Mouse (Mus musculus): ENCODE measurements at regions not wholly inside any gene's neighbourhood (a gene's known extent, or its start where the extent isn't known, plus 50 kb on each side); places are given as distances from the start of the nearest gene placed in this dataset.

DNA sequence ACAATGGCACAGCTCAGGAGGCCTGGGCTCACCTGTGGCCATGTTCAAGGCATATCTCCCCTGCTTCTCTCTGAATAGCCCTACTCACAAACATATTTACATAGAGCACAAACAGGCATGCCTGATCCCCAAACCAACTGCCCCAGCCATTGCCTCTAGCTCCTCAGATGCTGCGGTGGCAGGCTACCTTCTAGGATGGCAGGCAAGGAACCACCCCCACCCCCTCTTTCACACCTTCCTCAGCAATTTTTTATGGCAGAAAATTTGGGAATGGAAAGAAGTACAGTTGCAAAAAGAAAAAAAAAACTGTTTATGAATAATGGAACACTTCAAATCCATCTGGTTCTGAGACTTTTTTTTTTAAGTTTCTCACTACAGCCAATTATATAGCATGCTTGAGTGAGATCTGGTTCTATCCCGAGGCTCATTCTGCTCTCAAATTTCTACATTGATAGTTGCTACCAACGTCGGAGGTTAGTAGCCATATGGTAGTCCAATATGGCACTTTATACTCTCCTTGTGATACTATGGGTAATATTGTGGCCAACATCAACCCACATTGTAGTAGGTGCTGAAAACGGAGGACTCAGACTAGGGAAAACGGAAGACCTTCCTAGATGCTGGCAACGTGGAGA lies 136.8 kb upstream of the Gm10295 start:
- no peak for DNase-seq (ENCODE audit: low spot score in 2 of 2)

DNA sequence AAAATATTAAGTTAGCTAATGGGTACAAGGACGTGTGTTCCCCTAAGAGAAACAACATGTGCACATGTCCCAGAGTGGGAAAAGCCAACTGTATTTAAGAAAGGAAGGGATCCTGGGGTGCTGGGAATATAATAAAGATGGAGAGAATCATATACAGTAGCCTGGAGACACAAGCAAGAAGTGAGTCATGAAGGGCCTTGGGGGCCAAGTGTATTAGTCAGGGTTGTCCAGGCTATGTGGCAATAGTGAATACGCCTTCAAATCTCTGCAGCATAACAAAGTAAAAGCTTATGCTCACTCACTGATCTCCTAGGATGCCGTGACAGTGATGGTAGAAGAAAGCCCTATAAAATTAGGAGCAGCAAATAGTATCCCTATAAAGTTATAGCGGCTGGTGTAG lies 124.1 kb upstream of the Gm10295 start:
- DNase-seq (ENCODE audit: low spot score in 2 of 2), result no peak

DNA sequence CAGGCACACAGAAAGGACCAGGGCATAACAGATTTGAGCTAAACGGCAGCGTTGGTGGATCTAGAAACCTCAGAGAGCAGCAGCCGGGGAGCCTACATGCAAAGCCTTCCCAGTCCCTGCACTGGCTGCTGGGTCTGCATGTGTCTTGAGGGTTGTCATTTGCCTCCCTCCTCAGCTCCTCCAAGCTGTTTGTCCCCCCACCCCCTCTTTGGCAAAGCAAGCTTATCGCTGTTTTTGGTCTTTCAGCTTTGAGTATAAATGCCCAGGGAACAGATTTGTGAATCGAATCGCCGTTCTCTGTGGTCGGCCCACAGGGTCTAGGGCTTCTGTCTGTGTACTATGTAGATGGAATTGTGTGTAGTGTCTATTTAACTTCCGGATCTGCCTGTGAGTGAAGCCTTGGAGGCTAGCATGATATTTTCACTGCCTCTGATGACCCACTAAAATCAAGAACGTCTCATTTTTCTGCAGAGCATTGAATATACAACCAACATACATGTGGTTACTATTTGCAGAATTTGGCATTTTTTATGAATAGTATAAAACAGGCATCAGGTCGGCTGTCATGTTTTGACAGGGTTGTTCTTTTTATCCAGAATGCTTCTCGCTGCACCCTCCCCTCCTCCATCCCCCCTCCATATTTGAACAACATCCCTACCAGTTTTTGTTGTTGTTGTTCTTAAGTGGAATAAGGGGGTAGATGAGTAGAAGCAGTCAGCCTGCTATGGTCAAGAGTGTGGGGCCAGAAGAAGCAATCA lies 121.3 kb upstream of the Gm10295 start:
- no peak for DNase-seq (ENCODE audit: low spot score in 2 of 2)

DNA sequence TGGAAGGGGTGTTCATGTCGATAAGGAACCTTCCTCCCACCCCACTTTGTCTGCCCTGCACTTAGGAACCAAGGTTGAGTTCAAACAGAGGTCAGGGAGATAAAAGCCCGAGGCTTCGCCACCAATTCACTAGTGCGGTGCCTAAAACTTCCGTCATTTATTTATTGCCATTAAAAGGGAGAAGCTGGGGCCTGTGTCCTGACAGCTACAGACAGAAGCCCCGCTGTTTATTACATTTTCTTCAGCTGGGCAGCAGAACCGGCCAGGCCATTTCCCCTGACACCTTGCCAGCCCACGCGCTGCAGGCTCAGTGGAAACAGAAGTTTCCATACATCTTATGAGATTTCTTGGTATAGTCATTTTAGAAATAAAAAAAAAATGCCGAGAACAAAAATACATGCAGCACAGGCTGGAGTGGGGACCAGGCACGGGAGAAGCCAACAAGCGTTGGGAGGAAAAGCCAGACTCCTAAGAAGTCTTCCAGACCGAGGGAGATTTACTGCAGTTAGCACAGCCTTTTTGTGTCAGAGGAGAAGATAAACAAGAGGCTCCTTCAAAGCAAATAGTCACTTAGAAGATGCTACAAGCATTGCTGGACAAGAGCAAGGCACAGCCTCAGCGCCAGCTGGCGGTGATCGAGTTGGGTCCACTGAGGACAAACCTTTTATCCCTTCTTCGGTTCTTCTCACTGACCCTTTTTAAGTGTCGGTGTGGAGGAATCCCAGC lies 120.5 kb upstream of the Gm10295 start:
- DNase-seq (ENCODE audit: low spot score in 2 of 2), result peak; percentile 34 to 52

DNA sequence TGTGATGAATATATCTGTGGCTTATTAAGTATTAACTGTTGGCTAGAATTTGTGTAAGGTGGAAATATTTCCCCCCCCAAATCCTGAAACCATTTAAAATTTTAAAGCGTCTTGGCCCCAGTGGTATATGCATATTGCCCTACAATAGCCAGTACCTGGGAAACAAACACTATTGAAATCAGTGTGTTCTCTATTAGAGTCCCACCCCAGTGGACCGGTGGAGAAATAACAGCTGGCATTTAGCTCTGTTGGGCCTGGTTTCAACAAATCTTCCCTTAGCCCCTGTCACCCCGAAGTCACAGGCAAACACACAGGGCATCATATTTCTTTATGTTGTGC lies 120.0 kb upstream of the Gm10295 start:
- no peak for DNase-seq (ENCODE audit: low spot score in 2 of 2)

DNA sequence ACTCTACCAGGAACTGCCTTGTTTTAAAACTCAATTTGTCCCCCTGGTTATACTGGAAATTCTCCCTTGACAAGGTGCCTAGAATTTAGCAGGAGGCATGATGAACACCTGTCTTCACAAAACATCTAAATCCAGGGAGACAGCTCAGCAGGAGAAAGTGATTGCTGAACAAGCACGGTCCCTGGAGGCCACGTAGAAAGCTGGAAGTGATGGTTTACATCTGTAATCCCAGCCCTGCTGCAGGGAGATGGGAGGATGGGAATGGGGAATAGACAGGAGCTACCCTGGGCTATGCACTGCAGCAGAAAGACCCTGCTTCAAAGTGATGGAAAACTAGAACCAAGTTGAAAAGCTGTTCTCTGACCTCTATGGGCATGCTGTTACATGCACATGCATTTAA lies 119.1 kb upstream of the Gm10295 start:
- no peak for DNase-seq (ENCODE audit: low spot score in 2 of 2)

DNA sequence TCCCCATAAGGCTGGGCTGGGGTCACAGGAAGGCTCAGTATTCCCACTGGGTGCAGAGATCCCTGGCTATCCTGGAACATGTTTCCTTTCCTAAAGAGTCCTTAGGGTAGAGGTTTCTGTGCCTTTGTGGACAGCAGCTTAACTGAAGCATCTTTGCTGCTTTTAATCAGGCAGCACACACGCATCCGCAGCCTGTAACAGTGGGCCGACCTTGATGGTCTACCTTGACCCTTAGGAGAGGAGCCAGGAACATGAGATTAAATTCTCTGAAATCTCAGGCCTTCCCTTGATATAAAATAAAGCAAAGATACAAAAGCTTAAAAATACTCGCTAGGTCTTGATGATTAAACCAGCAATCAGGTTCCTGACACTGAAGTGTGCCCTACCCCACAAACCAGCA lies 118.7 kb upstream of the Gm10295 start:
- no peak for DNase-seq (ENCODE audit: low spot score in 2 of 2)

DNA sequence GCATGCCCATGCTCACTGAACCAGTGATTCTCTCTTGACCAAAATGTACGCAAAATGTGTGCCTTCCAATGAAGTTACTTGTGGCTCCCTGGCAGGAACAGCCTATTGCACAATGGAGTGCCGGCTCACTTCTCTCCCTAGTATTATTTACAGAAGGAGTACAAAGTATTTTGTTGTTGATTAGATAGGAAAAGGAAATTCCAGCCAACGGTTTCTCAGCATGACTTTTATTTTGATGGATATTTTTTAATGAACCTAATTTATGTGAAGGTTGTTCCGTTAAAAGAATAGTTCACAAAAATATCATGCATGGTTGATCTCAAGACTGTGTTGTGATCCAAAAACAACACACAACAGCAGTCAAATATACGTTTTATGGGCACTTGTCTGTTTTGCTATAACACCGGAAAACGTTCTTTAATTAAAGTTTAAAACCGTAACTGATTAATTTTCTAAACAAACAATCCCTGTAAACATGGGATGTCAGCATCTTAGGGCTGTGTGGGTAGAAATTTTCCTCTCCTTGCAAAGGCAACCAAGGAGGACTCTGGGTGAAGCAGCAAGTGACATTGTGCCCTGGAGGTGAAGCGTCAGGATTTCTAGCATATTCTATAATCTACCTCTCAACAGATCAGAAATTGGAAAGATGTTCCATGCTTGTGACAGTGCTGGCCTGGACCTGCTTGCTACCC lies 116.3 kb upstream of the Gm10295 start:
- DNase-seq (ENCODE audit: low spot score in 2 of 2), result peak in 1 of 2 experiments; percentile 56

DNA sequence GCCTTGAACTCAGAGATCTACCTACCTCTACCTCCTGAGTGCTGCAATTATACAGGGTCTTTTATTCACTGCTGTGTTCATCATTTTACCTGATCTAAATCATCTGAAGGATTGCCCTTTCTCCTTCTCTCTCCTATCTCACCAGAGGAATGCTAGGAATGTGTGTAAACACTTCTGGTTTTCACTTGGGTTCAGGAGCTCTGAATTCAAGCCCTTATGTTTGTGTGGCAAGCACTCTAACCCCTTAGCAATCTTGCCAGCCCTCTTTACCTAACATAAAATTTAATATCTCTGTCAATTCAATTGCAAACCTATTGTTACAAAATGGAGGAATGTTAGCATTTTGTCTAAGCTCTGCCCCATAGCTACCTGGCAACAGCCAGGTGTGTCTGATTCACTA lies 112.8 kb upstream of the Gm10295 start:
- DNase-seq (ENCODE audit: low spot score in 2 of 2), result no peak

DNA sequence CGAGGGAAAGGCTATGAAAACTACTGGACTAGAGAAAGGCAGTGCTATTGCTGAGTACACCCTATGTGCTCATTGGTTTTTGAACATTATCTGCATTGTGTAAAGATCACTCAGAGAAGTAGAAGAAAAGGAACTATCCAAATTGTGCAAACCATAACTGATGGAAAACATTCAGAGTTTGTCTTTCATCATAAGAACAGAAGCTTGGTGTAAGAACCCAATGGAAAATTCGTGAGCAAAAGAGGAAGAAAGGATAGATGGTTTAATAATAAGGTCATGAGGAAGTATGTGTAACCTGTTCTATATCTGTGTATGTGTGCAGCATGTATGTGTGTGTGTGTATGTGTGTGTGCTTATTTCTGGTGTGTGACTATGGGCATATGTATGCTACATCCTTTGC lies 112.3 kb upstream of the Gm10295 start:
- DNase-seq (ENCODE audit: low spot score in 2 of 2), result no peak

DNA sequence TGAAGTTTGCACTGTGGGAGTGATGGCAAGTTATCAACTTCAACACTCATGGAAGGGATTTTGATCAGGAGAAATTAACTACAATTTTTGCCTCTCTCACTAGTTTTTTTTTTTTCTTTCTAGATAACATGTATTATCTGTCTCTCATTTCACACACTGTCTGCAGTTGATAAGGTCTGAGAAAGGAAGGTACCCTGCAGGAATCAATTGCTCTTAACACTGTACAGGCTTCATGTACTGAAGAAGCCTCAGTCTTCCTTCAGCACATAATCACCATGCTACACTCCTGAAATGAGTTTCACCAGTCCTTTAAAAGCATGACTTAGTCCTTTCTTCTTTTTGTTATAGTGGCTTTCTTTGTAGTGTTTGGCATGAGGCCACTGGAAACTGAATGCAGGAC lies 108.5 kb upstream of the Gm10295 start:
- no peak for DNase-seq (ENCODE audit: low spot score in 2 of 2)

DNA sequence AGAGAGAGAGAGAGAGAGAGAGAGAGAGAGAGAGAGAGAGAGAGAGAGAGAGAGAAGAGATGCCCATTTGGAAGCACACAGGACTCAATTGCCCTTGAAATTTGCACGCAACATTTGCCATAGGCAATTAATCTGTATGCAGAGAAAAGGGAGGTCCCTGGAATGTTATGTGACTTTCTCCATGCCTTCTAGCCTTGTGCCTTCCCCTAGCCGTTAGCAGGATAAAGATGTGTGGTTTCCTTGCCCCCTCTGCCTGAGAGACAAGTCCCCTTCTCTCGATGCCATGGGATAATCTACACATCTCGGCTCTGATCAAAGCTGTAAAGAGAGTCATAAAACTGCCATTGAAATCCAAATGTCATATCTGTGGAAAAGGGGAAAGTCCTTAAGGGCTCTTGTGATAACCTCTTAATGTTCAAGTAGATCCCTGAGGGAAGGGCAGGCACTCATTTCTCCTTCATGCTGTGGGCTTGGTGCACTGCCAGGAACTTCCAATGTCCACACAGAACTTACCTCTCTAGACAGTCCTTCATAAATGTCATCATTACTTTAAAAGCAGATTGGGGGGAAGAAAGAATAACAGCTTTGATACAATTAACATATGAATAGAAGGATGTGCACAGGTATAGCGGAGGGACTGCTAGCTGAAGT lies 106.9 kb upstream of the Gm10295 start:
- DNase-seq (ENCODE audit: low spot score in 2 of 2), result no peak

DNA sequence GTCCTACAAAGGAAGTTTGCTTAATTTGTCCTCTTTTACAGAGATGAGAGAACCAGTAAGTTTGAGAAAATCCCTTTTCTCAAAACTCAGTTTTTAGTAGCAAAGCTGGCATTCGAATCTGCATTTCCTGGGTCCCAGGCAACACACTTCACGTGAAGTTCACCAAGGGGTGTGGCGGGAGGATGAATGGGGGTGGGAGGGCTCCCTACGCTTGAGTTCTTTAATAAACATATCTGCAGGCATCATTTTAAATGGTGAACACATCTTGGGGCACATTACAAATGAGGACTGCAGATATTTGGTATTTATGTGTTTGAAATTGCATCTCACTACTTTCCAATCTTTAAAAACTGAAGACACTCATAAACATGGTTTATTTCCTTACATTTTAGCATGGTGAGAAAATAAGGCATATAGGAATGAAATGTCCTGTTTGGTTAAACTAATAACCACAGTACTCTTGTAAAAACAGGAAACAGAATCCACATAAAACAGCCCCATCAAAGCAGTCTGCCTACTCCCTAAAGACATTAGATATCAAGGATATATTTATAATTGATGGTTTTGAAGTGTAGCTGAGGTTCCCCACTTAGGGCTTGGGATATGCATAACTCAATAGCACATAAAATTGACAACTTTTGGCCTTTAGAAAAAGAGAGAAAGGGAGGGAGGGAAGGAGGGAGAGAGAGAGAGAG lies 106.3 kb upstream of the Gm10295 start:
- no peak for DNase-seq (ENCODE audit: low spot score in 2 of 2)

DNA sequence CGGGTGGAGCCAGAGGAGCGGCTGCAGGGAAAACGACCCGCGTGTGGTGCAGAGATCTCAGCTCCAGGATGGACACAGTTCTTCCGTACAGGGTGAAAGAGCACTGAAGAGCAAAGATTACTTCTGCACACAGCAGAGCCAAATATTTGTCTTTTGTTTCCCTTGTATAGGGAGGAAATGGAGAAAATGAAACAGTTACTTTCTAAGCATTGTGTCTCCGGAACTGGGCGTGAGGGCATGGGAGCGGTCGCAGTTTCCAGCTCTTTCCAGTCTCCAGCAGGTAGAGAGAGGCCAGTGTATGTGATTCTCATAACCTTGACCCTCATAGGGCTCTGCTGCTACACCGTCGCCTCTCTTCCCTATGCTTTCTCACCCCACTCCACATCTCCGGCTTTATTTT lies 105.1 kb upstream of the Gm10295 start:
- no peak for DNase-seq (ENCODE audit: low spot score in 2 of 2)

DNA sequence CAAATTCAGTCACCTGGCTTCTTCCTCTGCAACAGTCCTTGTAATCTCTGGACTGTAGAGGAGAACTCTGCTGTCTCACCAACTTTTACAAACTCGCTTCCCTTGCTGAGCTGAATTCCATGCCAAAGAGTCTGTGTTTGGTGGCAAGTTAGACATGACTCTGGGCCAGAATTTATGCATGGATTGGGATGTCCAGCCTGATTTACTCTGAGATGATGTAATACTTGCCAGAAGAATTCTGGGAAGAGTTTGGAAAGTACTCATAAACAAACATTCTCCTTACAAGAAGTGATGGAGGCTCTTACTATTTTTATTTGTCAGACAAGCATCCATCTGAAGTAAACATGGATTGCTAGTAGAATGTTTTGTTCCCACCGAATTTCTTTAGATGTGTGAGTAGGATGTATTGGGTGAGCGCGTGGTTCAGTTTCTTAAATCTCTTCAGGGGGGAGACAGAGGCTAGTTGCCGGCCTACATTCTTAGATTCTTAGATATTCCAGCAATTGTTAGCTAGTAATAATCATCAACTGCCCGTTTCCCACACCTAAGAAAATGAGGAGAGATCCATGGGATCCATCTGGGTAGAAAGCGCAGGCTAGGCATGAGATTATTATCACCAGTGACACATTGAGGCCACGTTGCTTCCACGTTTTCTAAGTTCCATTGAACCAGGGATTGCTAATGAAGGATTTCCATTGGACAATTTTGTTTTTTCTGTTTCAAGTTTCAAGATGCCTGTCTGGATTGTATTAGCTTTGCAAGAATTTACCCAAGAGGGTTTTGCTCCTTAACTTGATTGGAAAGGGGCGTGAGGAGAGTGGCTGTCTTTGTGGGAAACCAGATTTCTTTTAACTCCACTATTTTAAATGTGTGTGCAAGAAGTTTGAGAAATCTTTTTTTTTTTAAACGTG lies 89.3 kb upstream of the Gm10295 start:
- no peak for DNase-seq (ENCODE audit: low spot score in 2 of 2)

DNA sequence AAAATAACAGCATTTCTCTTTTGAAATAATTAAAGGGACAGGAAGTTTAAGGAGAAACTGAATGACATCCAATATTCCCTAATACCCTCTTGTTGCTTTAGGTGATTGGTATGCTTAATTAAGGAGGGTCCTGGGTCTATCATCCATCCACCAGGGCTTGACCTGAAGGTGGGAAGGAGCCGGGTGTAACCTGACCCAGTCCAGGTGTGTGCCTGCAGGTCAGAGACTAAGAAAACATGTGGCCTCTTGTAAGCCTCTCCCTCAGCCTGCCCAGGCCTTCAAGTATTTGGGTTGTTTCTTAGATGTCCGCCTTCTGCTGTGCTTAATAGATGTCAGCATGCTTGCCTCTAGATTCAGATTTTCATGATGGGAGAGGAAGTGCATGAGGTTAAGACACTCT lies 74.7 kb upstream of the Gm10295 start:
- DNase-seq (ENCODE audit: low spot score in 2 of 2), result no peak

DNA sequence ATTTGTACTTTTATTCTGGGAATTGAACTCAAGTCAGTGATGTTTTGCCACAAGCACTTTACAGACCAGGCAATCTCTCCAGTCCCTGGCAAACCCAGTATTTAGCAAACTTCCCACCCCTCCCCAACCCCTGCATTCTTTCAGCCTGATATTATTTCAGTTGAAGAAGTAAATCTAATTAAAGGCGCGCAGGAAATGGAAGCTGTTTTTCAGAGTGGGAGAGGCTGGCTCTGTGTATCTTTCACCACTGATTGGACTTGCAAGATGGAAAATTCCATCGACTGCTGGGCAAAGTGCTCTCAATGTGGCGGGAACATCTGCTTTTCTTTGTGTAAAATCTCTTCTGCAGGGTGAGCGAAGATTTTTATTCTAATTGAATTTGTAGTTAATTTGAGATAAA lies 68.0 kb upstream of the Gm10295 start:
- DNase-seq (ENCODE audit: low spot score in 2 of 2), result no peak

DNA sequence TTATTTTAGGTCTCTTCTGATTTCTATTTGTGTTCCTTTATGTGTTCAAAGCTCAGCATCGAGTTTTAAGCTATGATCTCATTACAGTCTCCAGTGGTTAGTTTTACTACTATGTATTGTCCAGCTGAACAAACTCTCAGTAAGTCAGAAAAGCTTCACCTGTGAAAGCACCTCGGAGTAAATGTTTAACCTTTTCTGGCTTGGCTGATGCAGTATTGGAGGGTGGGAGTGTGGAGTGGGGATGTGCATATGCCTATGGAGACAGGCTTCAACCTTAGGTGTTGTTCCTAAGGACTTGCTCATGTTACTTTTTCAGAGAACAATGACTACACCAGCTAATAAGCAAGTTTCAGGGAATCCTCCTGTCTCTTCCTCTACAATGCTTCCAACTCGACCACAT lies 67.6 kb upstream of the Gm10295 start:
- DNase-seq (ENCODE audit: low spot score in 2 of 2), result no peak

DNA sequence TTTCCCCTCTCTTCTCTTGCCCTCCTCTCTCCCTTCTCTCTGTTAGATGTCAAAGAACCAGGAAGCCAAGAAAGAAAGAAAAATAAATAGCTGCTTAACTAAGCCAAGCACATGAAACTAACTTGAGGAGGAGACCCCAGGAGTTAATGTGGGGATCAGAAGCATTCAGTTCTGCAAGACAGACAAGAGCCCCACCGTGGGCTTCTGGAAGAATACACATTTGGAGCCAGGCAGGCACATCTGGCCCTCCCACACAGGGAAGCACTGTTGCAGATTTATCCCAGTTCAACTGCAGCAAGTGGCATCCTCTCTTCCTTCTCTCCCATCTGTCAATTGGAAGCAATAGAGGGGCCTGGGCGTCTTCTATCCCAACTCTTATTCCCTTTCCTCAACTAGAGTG lies 63.5 kb upstream of the Gm10295 start:
- DNase-seq (ENCODE audit: low spot score in 2 of 2), result no peak

DNA sequence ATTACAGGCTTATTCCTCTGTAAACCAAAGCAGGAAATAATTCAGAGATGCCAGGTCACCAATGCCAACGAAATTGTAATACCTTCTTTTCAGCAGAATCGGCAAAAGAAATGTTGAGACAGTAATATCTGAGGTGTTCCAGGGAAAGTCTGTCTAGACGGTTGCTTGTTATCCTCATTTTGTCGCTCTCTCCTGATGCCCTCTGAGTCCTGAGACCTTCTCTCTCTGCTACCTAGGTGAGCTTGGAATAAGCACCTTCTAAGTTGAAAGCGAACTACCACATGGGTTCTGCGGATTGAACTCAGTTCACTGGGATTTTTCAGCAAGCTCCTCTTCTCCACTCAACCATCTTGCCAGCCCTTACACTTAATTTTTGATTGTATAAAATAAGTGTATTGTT lies 61.8 kb upstream of the Gm10295 start:
- DNase-seq (ENCODE audit: low spot score in 2 of 2), result no peak

Measured in urinary bladder, adult 18-20 months (tissue).